Mouse (Mus musculus) embryo, embryonic 11.5 days (tissue): ENCODE results near the gene Lrrc26.
A peak's percentile ranks its signal among the peaks of the same experiment; 100 is the strongest.

Experiments used
- DNase-seq: peaks from one replicate; pipeline ENCODE4 v3.0.0-alpha.2; 2012; ENCODE audit warnings: low read depth, low spot score

The Lrrc26 gene

DNA sequence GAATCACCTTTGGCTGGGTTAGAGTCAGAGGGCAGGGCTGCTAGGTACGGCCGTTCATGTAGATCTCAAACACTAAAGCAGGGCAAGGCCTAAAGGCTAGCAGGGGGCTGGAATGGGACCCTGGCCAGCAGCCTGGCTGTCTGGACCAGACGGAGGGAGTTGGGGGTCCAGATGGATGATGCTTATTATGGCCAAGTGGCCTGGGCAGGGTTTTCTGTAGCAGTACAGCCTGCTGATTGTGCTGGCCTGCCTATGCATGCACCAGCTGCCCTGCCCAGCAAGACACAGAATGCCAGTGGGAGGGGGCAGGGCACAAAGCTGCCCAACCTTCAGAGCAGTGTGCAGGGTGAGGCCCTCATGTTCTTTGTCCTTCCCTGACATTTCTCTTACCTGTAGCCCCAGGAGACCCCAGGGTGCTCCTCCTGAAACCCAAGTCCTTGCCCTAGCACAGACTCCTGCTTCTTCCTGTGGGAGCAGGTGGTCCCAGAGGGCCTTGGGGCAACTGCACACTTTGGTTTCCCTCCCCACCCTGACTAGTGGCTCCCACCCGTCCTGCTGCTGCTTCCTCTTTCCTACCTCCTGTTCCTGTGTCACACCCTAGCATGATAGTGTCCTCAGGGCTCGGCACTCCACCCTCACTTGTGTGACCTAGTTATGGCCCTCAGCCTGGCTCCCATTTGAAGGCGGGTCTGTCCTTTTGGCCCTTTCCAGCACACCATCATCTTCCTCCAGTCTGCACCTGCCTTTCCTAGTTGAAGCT lies 23.6 kb upstream of the Lrrc26 start:
- DNase-seq, result no peak

GRCm38 (mm10) chr2:25266720-25267119 lies 23.0 kb upstream of the Lrrc26 start:
- DNase-seq, result no peak

GRCm38 (mm10) chr2:25267241-25267640 lies 22.5 kb upstream of the Lrrc26 start:
- no peak for DNase-seq

- no peak for DNase-seq
These were observed 21.9 kb upstream of the Lrrc26 start for GRCm38 (mm10) chr2:25267746-25268309.

GRCm38 (mm10) chr2:25271827-25272511 lies 17.7 kb upstream of the Lrrc26 start, which contains the start of the genes Ssna1 and Anapc2:
Ssna1 (minus strand) TSS chr2:25272438.
Anapc2 (plus strand) TSS chr2:25272478.
- peak; percentile 97 for DNase-seq

DNA sequence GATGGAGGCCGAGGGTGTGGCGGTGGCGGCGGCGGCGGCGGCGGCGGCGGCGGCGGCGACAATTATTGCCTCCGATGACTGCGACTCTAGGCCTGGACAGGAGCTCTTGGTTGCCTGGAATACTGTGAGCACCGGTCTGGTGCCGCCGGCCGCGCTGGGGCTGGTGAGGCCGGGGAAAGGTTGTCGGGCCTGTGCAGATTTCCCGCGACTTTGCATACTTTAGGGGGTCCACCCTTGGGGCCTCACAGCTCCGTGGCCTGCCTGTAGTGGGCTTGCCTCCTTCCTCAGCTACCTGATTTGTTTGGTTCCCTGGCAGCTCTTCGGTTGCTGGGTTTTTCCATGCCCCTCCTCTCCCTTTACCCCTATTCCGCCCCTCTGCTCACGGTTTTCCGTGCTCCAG lies 17.2 kb upstream of the Lrrc26 start:
- no peak for DNase-seq

GRCm38 (mm10) chr2:25273010-25273409 lies 16.7 kb upstream of the Lrrc26 start:
- no peak for DNase-seq

DNA sequence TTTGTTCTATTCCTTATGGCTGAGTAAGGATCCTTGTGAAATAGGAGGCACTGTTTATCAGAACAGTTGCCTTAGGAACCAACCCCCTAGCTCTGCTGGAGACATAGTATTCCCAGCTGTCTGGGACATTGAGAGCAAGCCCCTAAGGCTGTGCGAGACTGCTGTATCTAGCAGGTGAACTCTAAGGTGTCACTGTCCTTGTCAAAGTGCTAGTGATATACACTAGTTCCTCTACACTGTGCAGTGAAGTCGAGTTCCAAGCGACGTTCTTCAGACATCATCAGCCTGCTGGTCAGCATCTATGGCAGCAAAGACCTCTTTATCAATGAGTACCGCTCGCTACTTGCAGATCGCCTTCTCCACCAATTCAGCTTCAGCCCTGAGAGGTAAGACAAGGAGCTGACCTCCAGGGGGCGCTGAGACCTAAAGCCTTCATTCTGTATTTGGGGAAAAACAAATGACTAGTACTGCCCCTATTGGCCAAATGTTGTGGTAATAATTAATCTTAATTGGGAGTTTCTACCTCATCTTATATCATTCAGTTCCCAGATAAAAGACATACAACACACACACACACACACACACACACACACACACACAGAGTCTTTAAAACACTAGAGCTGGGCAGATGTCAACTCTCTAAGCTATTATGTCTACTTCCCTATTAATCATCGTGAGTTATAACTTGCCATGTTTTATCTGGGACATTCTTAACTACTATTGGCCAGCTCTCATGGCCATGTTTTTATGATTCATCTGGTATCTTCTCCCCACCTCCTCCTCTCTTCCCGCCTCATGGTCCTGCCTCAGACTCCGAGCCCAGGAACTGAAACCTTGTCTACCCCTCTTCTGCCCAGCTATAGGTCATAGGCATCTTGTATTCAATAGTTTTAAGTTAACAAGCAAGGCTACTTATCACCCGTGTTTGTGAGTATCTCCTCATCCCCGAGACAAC lies 10.5 kb upstream of the Lrrc26 start:
- peak; percentile 56 for DNase-seq

GRCm38 (mm10) chr2:25285551-25285950 lies 4.2 kb upstream of the Lrrc26 start:
- DNase-seq, result no peak

GRCm38 (mm10) chr2:25286314-25286713 lies 3.4 kb upstream of the Lrrc26 start:
- DNase-seq, result no peak

- DNase-seq, result no peak
These were observed 2.7 kb upstream of the Lrrc26 start for GRCm38 (mm10) chr2:25286837-25287636.

DNA sequence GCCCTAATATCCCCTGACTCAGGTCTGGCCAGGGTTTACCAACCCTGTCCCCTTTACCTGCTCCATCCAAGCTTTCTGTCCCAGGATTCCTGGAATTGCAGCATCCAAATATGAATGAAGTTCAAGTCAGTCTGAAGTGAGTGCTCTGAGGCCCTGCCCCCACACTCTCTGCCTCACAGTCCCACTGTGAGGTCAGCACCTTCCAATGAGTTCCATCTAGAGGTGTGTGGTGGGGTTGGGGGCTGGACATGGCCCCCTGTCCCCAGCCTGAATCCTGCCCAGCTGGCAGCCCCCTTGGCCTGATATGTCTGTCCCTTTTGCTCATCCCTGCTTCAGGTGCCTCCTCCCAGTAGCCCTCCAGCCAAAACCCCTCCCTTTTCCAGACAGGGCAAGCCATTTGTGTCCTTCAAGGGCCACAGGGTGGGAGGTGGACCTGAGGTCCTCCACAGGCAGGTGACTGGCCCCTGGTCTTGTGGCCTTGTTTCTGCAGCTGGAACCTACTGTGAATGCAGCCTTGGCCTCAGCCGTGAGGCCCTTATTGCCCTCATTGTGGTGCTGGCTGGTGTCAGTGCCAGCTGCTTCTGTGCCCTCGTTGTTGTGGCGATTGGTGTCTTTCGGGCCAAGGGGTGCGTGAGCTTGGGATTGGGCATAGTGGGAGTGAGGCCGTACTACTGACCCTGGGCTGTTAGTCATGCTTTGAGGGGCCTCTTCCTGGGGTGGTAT lies 1.6 kb upstream of the Lrrc26 start, which contains the start of gene Tmem210:
TSS of gene Tmem210 (plus strand) at position 219 of the 723 bp plus-strand sequence.
- no peak for DNase-seq

- no peak for DNase-seq
These were observed 875 bp upstream of the Lrrc26 start for GRCm38 (mm10) chr2:25288734-25289345.

DNA sequence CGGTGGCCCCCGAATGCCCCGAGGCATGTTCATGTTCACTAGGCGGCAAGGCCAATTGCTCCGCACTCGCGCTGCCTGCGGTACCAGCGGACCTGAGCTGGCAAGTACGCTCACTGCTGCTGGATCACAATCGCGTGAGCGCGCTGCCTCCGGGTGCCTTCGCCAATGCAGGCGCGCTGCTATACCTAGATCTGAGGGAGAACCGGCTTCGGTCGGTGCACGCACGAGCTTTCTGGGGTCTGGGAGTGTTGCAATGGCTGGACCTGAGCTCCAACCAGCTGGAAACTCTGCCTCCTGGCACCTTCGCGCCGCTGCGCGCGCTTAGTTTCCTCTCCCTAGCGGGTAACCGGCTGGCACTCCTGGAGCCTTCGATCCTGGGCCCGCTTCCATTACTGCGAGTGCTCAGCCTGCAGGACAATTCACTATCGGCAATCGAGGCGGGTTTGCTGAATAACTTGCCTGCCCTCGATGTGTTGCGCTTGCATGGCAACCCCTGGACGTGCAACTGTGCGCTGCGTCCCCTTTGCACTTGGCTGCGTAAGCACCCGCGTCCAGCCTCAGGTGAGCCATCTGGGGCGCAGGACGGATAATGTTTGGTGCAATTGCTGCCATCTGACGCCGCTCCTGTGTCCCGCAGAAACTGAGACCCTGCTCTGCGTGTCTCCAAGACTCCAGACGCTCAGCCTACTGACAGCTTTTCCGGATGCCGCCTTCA lies 543 bp downstream of the Lrrc26 start:
- DNase-seq, result no peak

- no peak for DNase-seq
These were observed 1.1 kb downstream of the Lrrc26 start for GRCm38 (mm10) chr2:25290816-25291130.

- DNase-seq, result no peak
These were observed 1.7 kb downstream of the Lrrc26 start for GRCm38 (mm10) chr2:25291184-25292053.

DNA sequence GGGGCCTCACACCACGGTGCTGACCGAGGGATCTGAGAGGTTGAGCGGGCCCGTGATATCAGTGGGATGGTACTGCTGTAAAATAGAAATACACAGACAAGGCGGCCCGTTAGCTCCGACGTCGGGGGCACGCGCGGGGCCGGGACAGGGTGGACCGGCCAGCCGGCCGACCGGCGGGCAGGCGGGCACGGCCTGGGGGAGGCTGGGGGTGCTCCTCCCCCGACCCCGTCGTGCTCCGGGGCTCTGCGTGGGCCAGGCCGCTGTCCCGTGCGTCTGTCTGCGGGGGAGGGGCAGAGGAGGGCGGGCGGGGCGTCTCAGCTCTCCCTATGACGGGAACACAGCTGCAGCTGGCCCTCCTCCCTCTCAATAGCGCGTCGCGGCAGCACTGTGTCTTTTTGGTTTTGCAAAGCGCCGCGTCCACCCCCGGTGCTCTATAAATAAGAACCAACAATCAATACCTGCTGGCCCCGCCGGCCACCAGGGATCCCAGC lies 2.4 kb downstream of the Lrrc26 start:
- no peak for DNase-seq

- peak; percentile 53 for DNase-seq
These were observed 3.1 kb downstream of the Lrrc26 start for GRCm38 (mm10) chr2:25292856-25293255.
